Mouse (Mus musculus): ENCODE measurements around the gene Hnrnpul1.

- TF ChIP-seq CTCF (IDR thresholded peaks at IDR 0.05) (no peak), EP300 (IDR thresholded peaks at IDR 0.05) (no peak)
These were observed 13.7 kb upstream of the Hnrnpul1 start for GRCm38 (mm10) chr7:25768229-25768628.

Measured in lung, postnatal 0 days (tissue).